Mouse (Mus musculus) myocyte (in vitro differentiated cells): ENCODE data around the gene Mgat4a.

Source experiments
- MYOG ChIP-seq, 3 experiments: IDR thresholded peaks; one replicate each; pipeline ENCODE4 v1.6.1; 2011; ENCODE audit warnings: control low read depth in 2 of 3, low read depth in 2 of 3, mild to moderate bottlenecking in 2 of 3; ENCODE audit not compliant: insufficient read length in 2 of 3, control insufficient read depth in 1 of 3, insufficient read depth in 1 of 3
- POLR2A ChIP-seq: IDR thresholded peaks from one replicate; pipeline ENCODE4 v1.6.1; 2011; ENCODE audit warnings: low read depth, mild to moderate bottlenecking, control low read depth, moderate library complexity; ENCODE audit not compliant: insufficient read length

- TF ChIP-seq POLR2A: no peak
- TF ChIP-seq MYOG (IDR thresholded peaks at IDR 0.05; ENCODE audit: control insufficient read depth in 1 of 3, insufficient read depth in 1 of 3, insufficient read length in 2 of 3, low read depth in 2 of 3): no peak
Observed at GRCm38 (mm10) chr1:37512109-37512640, 28.6 kb downstream of the Mgat4a start.
